9 mouse cellular contexts compared by ENCODE assay signal in the genomic region with DNA sequence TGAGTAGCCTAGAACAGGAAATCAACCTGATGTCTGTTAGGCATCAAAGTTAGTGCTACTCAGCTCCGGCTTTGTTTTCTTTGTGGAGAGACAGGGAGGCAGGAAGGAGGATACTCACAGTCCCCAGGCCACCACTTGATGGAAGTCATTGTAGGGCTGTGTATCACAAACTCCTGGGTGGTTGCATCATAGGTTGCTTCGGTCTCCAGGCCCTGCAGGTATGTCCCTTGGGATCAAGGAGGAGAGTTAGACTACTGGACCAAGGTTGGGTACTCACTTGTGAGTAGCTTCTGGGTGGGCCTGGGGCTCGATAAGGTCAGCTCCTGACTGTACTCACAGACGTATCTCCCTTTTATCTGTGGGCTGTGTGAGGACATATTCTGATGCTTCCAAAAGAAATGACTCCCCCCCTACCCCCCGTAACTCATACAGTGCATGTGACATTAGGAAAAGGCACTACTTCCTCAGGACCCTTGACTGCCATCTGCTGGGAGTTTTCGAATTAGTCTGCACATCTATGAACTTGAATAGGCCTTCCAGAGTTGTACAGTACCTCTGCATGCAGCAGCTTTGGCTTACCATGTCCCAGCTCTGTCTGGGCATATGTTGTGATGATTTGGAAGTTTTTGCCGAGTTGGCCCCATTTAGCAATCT. TPM values are rescaled to one million over a fixed set of nuclear protein-coding genes. Genes with fewer than 3 reads are reported as not detected.
DNase-seq lines count a peak whose midpoint lies in the region; ATAC-seq and TF ChIP-seq lines count a peak whose summit lies in the region.
"Had no signal": no experiment of that assay in that cellular context is flagged by ENCODE, and none has a peak within 500 bp of the region (broad histone marks: within the 10 kb centered on the region; RNA-seq: fewer than 3 reads in every experiment).

No protein-coding gene starts in this region.

- ATAC-seq in hematopoietic stem cell, adult 5-6 weeks (replicated peaks in 1 of 2; ENCODE audit: insufficient read depth in 1 of 2, low FRiP score in 2 of 2, low TSS enrichment in 1 of 2, low read depth in 1 of 2, poor library complexity in 2 of 2, severe bottlenecking in 2 of 2), result peak; percentile 56 to 66
- ATAC-seq in stomach, postnatal 0 days (ENCODE audit: low FRiP score, low TSS enrichment), result no peak

- no peak overlapping the region for H3K9ac ChIP-seq in stomach, postnatal 0 days (ENCODE audit: low read length)

- no peaks in the 10 kb centered on the region for H3K36me3 ChIP-seq in heart, embryonic 10.5 days
- H3K36me3 ChIP-seq in stomach, postnatal 0 days (ENCODE audit: control insufficient read depth, insufficient read depth, low read length), result no peaks in the 10 kb centered on the region
- H3K36me3 ChIP-seq: G1E had no signal

- H3K4me1 ChIP-seq in heart, embryonic 10.5 days, result peaks cover 8% of the 10 kb centered on the region; the same call in 1 of the 2 replicates
- no peaks in the 10 kb centered on the region for H3K4me1 ChIP-seq in stomach, postnatal 0 days (replicated peaks; ENCODE audit: control insufficient read depth, insufficient read depth)

- H3K4me2 ChIP-seq in stomach, postnatal 0 days (replicated peaks; ENCODE audit: low read depth), result no peak overlapping the region

- no peak overlapping the region for H3K27ac ChIP-seq in heart, embryonic 10.5 days
- H3K27ac ChIP-seq in stomach, postnatal 0 days (replicated peaks), result no peak overlapping the region

- no peak for TF ChIP-seq EP300 in stomach, postnatal 0 days (optimal IDR thresholded peaks at IDR 0.05)

- H3K4me3 ChIP-seq in heart, embryonic 10.5 days, result no peak overlapping the region
- no peak overlapping the region for H3K4me3 ChIP-seq in stomach, postnatal 0 days (ENCODE audit: low read depth, low read length)

- 62% methylated on average over 7 of the region's 7 CpGs for WGBS in heart, embryonic 10.5 days
- WGBS in stomach, postnatal 0 days, result 66% methylated on average over 7 of the region's 7 CpGs

- H3K27me3 ChIP-seq in heart, embryonic 10.5 days (ENCODE audit: insufficient read depth, poor library complexity, severe bottlenecking), result peaks cover 25% of the 10 kb centered on the region; the same call in 1 of the 2 replicates
- no peaks in the 10 kb centered on the region for H3K27me3 ChIP-seq in stomach, postnatal 0 days (ENCODE audit: control insufficient read depth, insufficient read depth, low read length)

- peak; percentile 78 for TF ChIP-seq CTCF in stomach, postnatal 0 days (IDR thresholded peaks at IDR 0.05; ENCODE audit: low read depth)

- H3K9me3 ChIP-seq in heart, embryonic 10.5 days, result no peaks in the 10 kb centered on the region
- no peaks in the 10 kb centered on the region for H3K9me3 ChIP-seq in stomach, postnatal 0 days (ENCODE audit: control insufficient read depth, low read length)
- H3K9me3 ChIP-seq: G1E had no signal

- DNase-seq in heart, adult 18-20 months, result peak; percentile 53 to 79
- DNase-seq in heart, embryonic 10.5 days (ENCODE audit: low spot score), result no peak
- DNase-seq in adrenal gland, adult 8-10 months, result peak; percentile 22
- DNase-seq in embryo, embryonic 11 days, result peak; percentile 68
- peak; percentile 58 to 74 for DNase-seq in layer of hippocampus, postnatal 14 days (ENCODE audit: low spot score in 2 of 2)
- peak; percentile 57 for DNase-seq in mesoderm, embryonic 11.5 days (ENCODE audit: low read depth, low spot score)
- DNase-seq in stomach, postnatal 0 days (ENCODE audit: low spot score), result peak; percentile 61

RNA-seq across cellular contexts. Expression of gene Acox2, which starts 4.0 kb away (rescaled TPM):
- under 1 TPM; 0.35 to 0.72 TPM for total RNA-seq in heart, adult 18-20 months (2021)
- 0.19 and 0.36 TPM in 2 replicates for polyA plus RNA-seq in heart, embryonic 10.5 days (2016; fragmentation: Nextera tagmentation; extraction: Ambion mirVana)
- total RNA-seq in adrenal gland, adult 8-10 months (2022), result under 1 TPM in 3 of 4 experiments, not detected in 1; 0.21 to 0.46 (median 0.26) TPM
- total RNA-seq in hematopoietic stem cell, adult 5-6 weeks (2017), result not detected in 2 replicates
- total RNA-seq in layer of hippocampus, postnatal 14 days (2021), result under 1 TPM in 1 of 2 experiments, not detected in 1; 0.62 TPM
- polyA plus RNA-seq in stomach, postnatal 0 days (2015; fragmentation: Nextera tagmentation; extraction: Ambion mirVana), result 6.0 and 7.2 TPM in 2 replicates
- total RNA-seq: G1E had no signal
- polyA plus RNA-seq: G1E had no signal

RNA-seq across cellular contexts. Expression of gene Kctd6, which starts 41.3 kb away (rescaled TPM):
- total RNA-seq in heart, adult 18-20 months (2021), result 1 to 10 TPM; 8.4 to 9.0 TPM
- polyA plus RNA-seq in heart, embryonic 10.5 days (2016; fragmentation: Nextera tagmentation; extraction: Ambion mirVana), result 3.5 and 7.2 TPM in 2 replicates
- total RNA-seq in adrenal gland, adult 8-10 months (2022), result 10 to 100 TPM; 15.1 to 22.2 (median 18.1) TPM
- 3.0 and 5.6 TPM in 2 replicates for total RNA-seq in hematopoietic stem cell, adult 5-6 weeks (2017)
- total RNA-seq in layer of hippocampus, postnatal 14 days (2021), result 10 to 100 TPM; 48.9 to 49.4 TPM
- 12.9 and 13.8 TPM in 2 replicates for polyA plus RNA-seq in stomach, postnatal 0 days (2015; fragmentation: Nextera tagmentation; extraction: Ambion mirVana)
